Mouse (Mus musculus): ENCODE results near the gene Rnf181. TPM values are rescaled to one million over a fixed set of nuclear protein-coding genes. Genes with fewer than 3 reads are reported as not detected.

The Rnf181 gene
- polyA plus RNA-seq, 1 experiment: 95.8 TPM

DNA sequence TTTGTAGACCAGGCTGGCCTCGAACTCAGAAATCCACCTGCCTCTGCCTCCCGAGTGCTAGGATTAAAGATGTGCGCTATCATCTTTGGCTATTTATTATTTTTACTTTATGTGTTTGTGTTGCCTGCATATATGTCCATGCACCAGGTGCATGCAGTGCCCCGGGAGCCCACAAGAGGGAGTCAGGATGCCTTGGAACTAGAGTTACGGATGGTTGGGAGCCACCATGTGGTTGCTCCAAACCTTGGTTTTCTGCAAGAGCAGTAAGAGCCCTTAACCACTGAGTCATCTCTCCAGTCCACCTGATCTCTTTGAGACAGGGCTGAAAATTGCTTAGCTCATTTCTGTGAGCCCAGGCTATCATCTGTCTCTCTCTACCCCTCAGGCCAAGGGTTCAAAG, 40.4 kb upstream of the Rnf181 start:
- Histone ChIP-seq H3K27me3 (ENCODE audit: control insufficient read depth, insufficient read depth, low read length) (no peaks in the 10 kb centered on the region), H3K4me3 (replicated peaks; ENCODE audit: insufficient read depth, low read depth, low read length) (no peak overlapping the region), H3K4me1 (ENCODE audit: control insufficient read depth, insufficient read depth, low read length) (no peaks in the 10 kb centered on the region), H3K27ac (ENCODE audit: insufficient read depth, low read length) (no peak overlapping the region)
- 3% methylated on average over 5 of the region's 5 CpGs for WGBS
- peak; percentile 75 to 83 for DNase-seq
- TF ChIP-seq POLR2A (IDR thresholded peaks at IDR 0.05; ENCODE audit: borderline replicate concordance, insufficient read depth, low read length) (no peak), CTCF (IDR thresholded peaks at IDR 0.05; ENCODE audit: borderline replicate concordance, insufficient read depth, low read depth, low read length) (peak; percentile 96)

DNA sequence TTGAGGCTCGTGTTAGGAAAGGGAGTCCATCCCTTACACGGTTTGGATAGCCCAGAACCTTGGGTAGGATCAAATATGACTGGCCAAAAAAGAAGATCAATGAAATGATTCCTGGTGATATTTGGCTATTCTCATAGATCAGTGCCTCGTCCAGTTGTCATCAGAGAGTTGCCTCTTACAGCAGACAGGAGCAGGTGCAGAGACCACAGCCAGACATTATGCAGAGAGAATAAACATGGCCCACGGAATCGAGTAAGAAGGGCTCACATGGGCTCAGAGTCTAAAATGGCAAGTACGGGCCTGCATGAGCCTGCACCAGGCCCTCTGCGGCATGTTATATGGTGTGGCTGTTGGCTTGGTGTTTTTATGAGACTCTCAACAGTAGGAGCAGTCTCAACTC, 38.6 kb upstream of the Rnf181 start:
- Histone ChIP-seq H3K4me3 (replicated peaks; ENCODE audit: insufficient read depth, low read depth, low read length) (no peak overlapping the region), H3K27me3 (ENCODE audit: control insufficient read depth, insufficient read depth, low read length) (no peaks in the 10 kb centered on the region), H3K4me1 (ENCODE audit: control insufficient read depth, insufficient read depth, low read length) (no peaks in the 10 kb centered on the region), H3K27ac (ENCODE audit: insufficient read depth, low read length) (no peak overlapping the region)
- no peak for DNase-seq
- 81% methylated on average over 7 of the region's 7 CpGs for WGBS
- TF ChIP-seq POLR2A (IDR thresholded peaks at IDR 0.05; ENCODE audit: borderline replicate concordance, insufficient read depth, low read length) (no peak), CTCF (IDR thresholded peaks at IDR 0.05; ENCODE audit: borderline replicate concordance, insufficient read depth, low read depth, low read length) (no peak)

- Histone ChIP-seq H3K27me3 (ENCODE audit: control insufficient read depth, insufficient read depth, low read length) (no peaks in the 10 kb centered on the region), H3K4me3 (replicated peaks; ENCODE audit: insufficient read depth, low read depth, low read length) (no peak overlapping the region), H3K4me1 (ENCODE audit: control insufficient read depth, insufficient read depth, low read length) (no peaks in the 10 kb centered on the region), H3K27ac (ENCODE audit: insufficient read depth, low read length) (no peak overlapping the region)
- TF ChIP-seq CTCF (IDR thresholded peaks at IDR 0.05; ENCODE audit: borderline replicate concordance, insufficient read depth, low read depth, low read length) (peak; percentile 74), POLR2A (IDR thresholded peaks at IDR 0.05; ENCODE audit: borderline replicate concordance, insufficient read depth, low read length) (no peak)
- DNase-seq: peak; percentile 64 to 75
- 27% methylated on average over 7 of the region's 7 CpGs for WGBS
These were observed 35.1 kb upstream of the Rnf181 start for GRCm38 (mm10) chr6:72401875-72402274.

GRCm38 (mm10) chr6:72399967-72400366, 33.2 kb upstream of the Rnf181 start:
- no peak overlapping the region for H3K4me3 ChIP-seq (replicated peaks; ENCODE audit: insufficient read depth, low read depth, low read length)
- WGBS: 40% methylated on average over 2 of the region's 2 CpGs
- H3K27me3 ChIP-seq (ENCODE audit: control insufficient read depth, insufficient read depth, low read length): no peaks in the 10 kb centered on the region
- no peak overlapping the region for H3K27ac ChIP-seq (ENCODE audit: insufficient read depth, low read length)
- H3K4me1 ChIP-seq (ENCODE audit: control insufficient read depth, insufficient read depth, low read length): no peaks in the 10 kb centered on the region
- TF ChIP-seq POLR2A (IDR thresholded peaks at IDR 0.05; ENCODE audit: borderline replicate concordance, insufficient read depth, low read length) (no peak), CTCF (IDR thresholded peaks at IDR 0.05; ENCODE audit: borderline replicate concordance, insufficient read depth, low read depth, low read length) (no peak)
- no peak for DNase-seq

DNA sequence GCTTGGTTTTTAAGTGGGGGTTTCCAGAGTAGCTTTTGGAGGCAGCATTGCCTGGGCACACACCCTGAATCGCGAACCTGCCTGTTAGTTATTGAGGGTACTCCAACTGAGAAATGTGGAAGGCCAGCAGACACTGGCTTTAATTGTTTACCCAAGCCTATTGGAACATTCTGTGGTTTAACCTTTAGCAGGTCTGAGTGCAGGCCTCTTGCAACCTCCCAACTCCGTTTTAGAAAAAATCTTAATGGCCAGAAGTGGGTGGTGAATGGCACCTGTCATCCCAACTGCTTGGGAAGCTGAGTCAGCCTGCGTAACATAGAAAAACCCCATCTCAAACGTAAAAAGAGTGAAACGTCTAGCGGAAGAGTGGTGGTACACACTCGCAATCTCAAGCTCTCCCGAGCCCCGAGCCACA, 30.1 kb upstream of the Rnf181 start:
- 84% methylated on average over 10 of the region's 10 CpGs for WGBS
- no peak for DNase-seq
- TF ChIP-seq POLR2A (IDR thresholded peaks at IDR 0.05; ENCODE audit: borderline replicate concordance, insufficient read depth, low read length) (no peak), CTCF (IDR thresholded peaks at IDR 0.05; ENCODE audit: borderline replicate concordance, insufficient read depth, low read depth, low read length) (no peak)

GRCm38 (mm10) chr6:72392341-72392740, 25.6 kb upstream of the Rnf181 start:
- WGBS: 87% methylated on average over 5 of the region's 5 CpGs
- no peak overlapping the region for H3K4me3 ChIP-seq (replicated peaks; ENCODE audit: insufficient read depth, low read depth, low read length)
- no peaks in the 10 kb centered on the region for H3K27me3 ChIP-seq (ENCODE audit: control insufficient read depth, insufficient read depth, low read length)
- DNase-seq: no peak
- H3K27ac ChIP-seq (ENCODE audit: insufficient read depth, low read length): no peak overlapping the region
- no peak for TF ChIP-seq POLR2A (IDR thresholded peaks at IDR 0.05; ENCODE audit: borderline replicate concordance, insufficient read depth, low read length)
- no peak for TF ChIP-seq CTCF (IDR thresholded peaks at IDR 0.05; ENCODE audit: borderline replicate concordance, insufficient read depth, low read depth, low read length)
- 0 out of 2 replicates have a peak, but pooled peaks cover 3% of the 10 kb centered on the region for H3K4me1 ChIP-seq (ENCODE audit: control insufficient read depth, insufficient read depth, low read length)

More for the DNA sequence above, 30.1 kb upstream of the Rnf181 start:
- H3K4me3 ChIP-seq (replicated peaks; ENCODE audit: insufficient read depth, low read depth, low read length): no peak overlapping the region
- no peak overlapping the region for H3K27ac ChIP-seq (ENCODE audit: insufficient read depth, low read length)
- H3K27me3 ChIP-seq (ENCODE audit: control insufficient read depth, insufficient read depth, low read length): no peaks in the 10 kb centered on the region
- no peaks in the 10 kb centered on the region for H3K4me1 ChIP-seq (ENCODE audit: control insufficient read depth, insufficient read depth, low read length)

DNA sequence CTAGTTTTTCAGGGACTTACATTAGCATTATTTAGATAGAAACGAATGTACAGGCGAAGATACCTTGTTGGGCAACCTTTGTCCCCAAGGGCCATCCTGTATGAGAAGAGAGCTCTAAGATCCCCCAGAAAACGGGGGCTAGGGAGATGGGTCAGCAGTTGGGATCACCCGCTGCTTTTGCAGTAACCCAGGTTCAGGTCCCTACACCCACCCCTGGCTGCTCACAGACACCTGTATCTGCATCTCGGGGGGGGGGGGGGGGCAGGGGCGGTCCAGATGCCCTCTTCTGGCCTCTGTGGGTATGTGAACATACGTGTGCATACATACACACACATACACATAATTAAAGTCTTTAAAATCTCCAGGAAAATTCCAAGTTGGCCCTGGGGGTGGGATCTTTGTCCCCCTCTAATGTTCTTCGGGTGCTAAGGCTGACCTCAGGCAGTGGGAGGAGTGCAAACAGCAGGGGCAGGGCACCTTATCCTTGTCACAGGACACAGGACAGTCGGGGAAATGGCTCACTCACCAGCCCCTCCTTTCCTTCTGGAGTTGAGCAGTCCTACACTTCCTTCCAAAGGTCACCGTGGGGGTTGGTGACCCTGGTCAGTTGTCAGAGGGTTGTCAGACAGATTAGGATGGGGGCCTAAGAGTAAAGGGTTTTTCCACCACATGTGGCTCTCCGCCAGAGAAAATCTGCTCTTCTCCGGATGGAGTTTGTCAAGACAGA, 24.2 kb upstream of the Rnf181 start:
- 0 out of 2 replicates have a peak, but pooled peaks cover 3% of the 10 kb centered on the region for H3K4me1 ChIP-seq (ENCODE audit: control insufficient read depth, insufficient read depth, low read length)
- H3K27me3 ChIP-seq (ENCODE audit: control insufficient read depth, insufficient read depth, low read length): no peaks in the 10 kb centered on the region
- H3K27ac ChIP-seq (ENCODE audit: insufficient read depth, low read length): no peak overlapping the region
- TF ChIP-seq POLR2A (IDR thresholded peaks at IDR 0.05; ENCODE audit: borderline replicate concordance, insufficient read depth, low read length): no peak
- TF ChIP-seq CTCF (IDR thresholded peaks at IDR 0.05; ENCODE audit: borderline replicate concordance, insufficient read depth, low read depth, low read length): no peak
- no peak overlapping the region for H3K4me3 ChIP-seq (replicated peaks; ENCODE audit: insufficient read depth, low read depth, low read length)
- WGBS: 36% methylated on average over 12 of the region's 12 CpGs
- DNase-seq: peak in 1 of 2 experiments; percentile 26

Data from cerebellum, adult 2 months (tissue).